Mouse (Mus musculus) limb, embryonic 13.5 days (tissue): ENCODE data around the gene Hoxb4. TPM values are rescaled to one million over a fixed set of nuclear protein-coding genes. Genes with fewer than 3 reads are reported as not detected.

Source experiments
- ATAC-seq: fragments of 200-750 bp; cut with Nextera tagmentation; 2 replicates; pipeline ENCODE4 v1.8.0; 2017; ENCODE audit warnings: low read depth, moderate number of reproducible peaks, moderate TSS enrichment; ENCODE audit not compliant: low FRiP score
- H3K27ac ChIP-seq: fragments of 300-500 bp; sonication (generic); 2 replicates; pipeline ENCODE4 v1.5.1; 2015; ENCODE audit warnings: inconsistent platforms, mild to moderate bottlenecking, moderate library complexity
- H3K27me3 ChIP-seq: fragments of 300-500 bp; sonication (generic); 2 replicates; pipeline ENCODE4 v1.6.1; 2015; ENCODE audit warnings: mild to moderate bottlenecking, inconsistent platforms
- H3K36me3 ChIP-seq: fragments of 300-500 bp; sonication (generic); 2 replicates; pipeline ENCODE4 v1.6.1; 2015; ENCODE audit warnings: inconsistent platforms, mild to moderate bottlenecking, moderate library complexity
- H3K4me1 ChIP-seq: fragments of 300-500 bp; sonication (generic); 2 replicates; pipeline ENCODE4 v1.6.1; 2015; ENCODE audit warnings: inconsistent platforms
- H3K4me2 ChIP-seq: fragments of 300-500 bp; sonication (generic); replicated peaks from 2 replicates; pipeline ENCODE4 v1.6.1; 2015; ENCODE audit warnings: inconsistent platforms, mild to moderate bottlenecking, moderate library complexity
- H3K4me3 ChIP-seq: fragments of 300-500 bp; sonication (generic); 2 replicates; pipeline ENCODE4 v1.5.1; 2015; ENCODE audit warnings: moderate library complexity, mild to moderate bottlenecking, inconsistent platforms
- H3K9ac ChIP-seq: fragments of 300-500 bp; sonication (generic); 2 replicates; pipeline ENCODE4 v1.6.1; 2015; ENCODE audit warnings: mild to moderate bottlenecking, inconsistent platforms
- H3K9me3 ChIP-seq: fragments of 300-500 bp; sonication (generic); 2 replicates; pipeline ENCODE4 v1.6.1; 2016; ENCODE audit warnings: inconsistent platforms
- WGBS: fragments of 180-500 bp; shearing (Covaris S2); methylation state at CpG from one replicate; pipeline ENCODE4 v1.1.7; 2015; 5-methylcytosine and 5-hydroxymethylcytosine counted together
- polyA plus RNA-seq: library from polyadenylated mRNA; unstranded; fragments of >200 nt; fragmentation: Nextera tagmentation; extraction: Ambion mirVana; gene quantifications from 2 replicates; pipeline ENCODE4 v1.2.1, GENCODE M21; 2015

The Hoxb4 gene
- polyA plus RNA-seq, 1 experiment from 2014 or later: 0.36 TPM

- H3K4me1 ChIP-seq: peaks cover 19% of the 10 kb centered on the region
- peak within 1 kb of the TSS; percentile 52 for H3K4me2 ChIP-seq
- no peaks in the 10 kb centered on the region for H3K36me3 ChIP-seq
- H3K9me3 ChIP-seq: no peaks in the 10 kb centered on the region
- peaks cover 100% of the 10 kb centered on the region for H3K27me3 ChIP-seq
- H3K9ac ChIP-seq: peak within 1 kb of the TSS; percentile 43
- no peak for ATAC-seq
- H3K27ac ChIP-seq: no peak within 1 kb of the TSS
- WGBS: under 1% methylated on average over 69 of the region's 69 CpGs
- H3K4me3 ChIP-seq: peak within 1 kb of the TSS; percentile 24
Measured at GRCm38 (mm10) chr11:96303151-96304099, 14.6 kb upstream of the Hoxb4 start, which contains the start of gene Hoxb5. TSS of gene Hoxb5 (plus strand) at chr11:96303336.

GRCm38 (mm10) chr11:96304381-96305195 is 13.5 kb upstream of the Hoxb4 start:
- no peak for ATAC-seq
- H3K4me1 ChIP-seq: peaks cover 12% of the 10 kb centered on the region; the same call in 1 of the 2 replicates
- no peak overlapping the region for H3K9ac ChIP-seq
- H3K27me3 ChIP-seq: peaks cover 100% of the 10 kb centered on the region
- peak overlapping the region; percentile 24 for H3K4me3 ChIP-seq
- H3K9me3 ChIP-seq: no peaks in the 10 kb centered on the region
- 2% methylated on average over 38 of the region's 38 CpGs for WGBS
- peak overlapping the region; percentile 52 for H3K4me2 ChIP-seq
- H3K27ac ChIP-seq: no peak overlapping the region
- no peaks in the 10 kb centered on the region for H3K36me3 ChIP-seq

GRCm38 (mm10) chr11:96305505-96306182 is 12.4 kb upstream of the Hoxb4 start:
- Histone ChIP-seq H3K4me3 (no peak overlapping the region), H3K9ac (no peak overlapping the region), H3K27me3 (peaks cover 100% of the 10 kb centered on the region), H3K27ac (no peak overlapping the region), H3K9me3 (no peaks in the 10 kb centered on the region), H3K36me3 (no peaks in the 10 kb centered on the region), H3K4me2 (no peak overlapping the region), H3K4me1 (peaks cover 8% of the 10 kb centered on the region; the same call in 1 of the 2 replicates)
- WGBS: 43% methylated on average over 6 of the region's 6 CpGs
- ATAC-seq: no peak

GRCm38 (mm10) chr11:96306183-96306907 is 11.7 kb upstream of the Hoxb4 start:
- Histone ChIP-seq H3K36me3 (no peaks in the 10 kb centered on the region), H3K4me2 (peak overlapping the region; percentile 19; the same call in 1 of the 2 replicates), H3K4me3 (no peak overlapping the region), H3K9ac (no peak overlapping the region), H3K27me3 (peaks cover 100% of the 10 kb centered on the region), H3K4me1 (peaks cover 6% of the 10 kb centered on the region; the same call in 1 of the 2 replicates), H3K9me3 (no peaks in the 10 kb centered on the region), H3K27ac (no peak overlapping the region)
- no peak for ATAC-seq
- 11% methylated on average over 7 of the region's 7 CpGs for WGBS

GRCm38 (mm10) chr11:96306908-96307269 is 11.2 kb upstream of the Hoxb4 start:
- H3K27me3 ChIP-seq: peaks cover 100% of the 10 kb centered on the region
- no peaks in the 10 kb centered on the region for H3K9me3 ChIP-seq
- no peak overlapping the region for H3K27ac ChIP-seq
- 0 out of 2 replicates have a peak overlapping the region, but pooled peaks have one; percentile 7 for H3K4me3 ChIP-seq
- no peak for ATAC-seq
- 7% methylated on average over 13 of the region's 13 CpGs for WGBS
- H3K4me1 ChIP-seq: peaks cover 6% of the 10 kb centered on the region; the same call in 1 of the 2 replicates
- H3K4me2 ChIP-seq: peak overlapping the region; percentile 19
- no peak overlapping the region for H3K9ac ChIP-seq
- H3K36me3 ChIP-seq: no peaks in the 10 kb centered on the region

GRCm38 (mm10) chr11:96308763-96309162 is 9.3 kb upstream of the Hoxb4 start:
- WGBS: 10% methylated on average over 4 of the region's 4 CpGs
- Histone ChIP-seq H3K27ac (no peak overlapping the region), H3K9ac (no peak overlapping the region), H3K4me2 (no peak overlapping the region), H3K4me3 (no peak overlapping the region), H3K36me3 (no peaks in the 10 kb centered on the region), H3K27me3 (peaks cover 100% of the 10 kb centered on the region), H3K4me1 (peaks cover 3% of the 10 kb centered on the region; the same call in 1 of the 2 replicates), H3K9me3 (no peaks in the 10 kb centered on the region)
- no peak for ATAC-seq

GRCm38 (mm10) chr11:96309288-96309687 is 8.8 kb upstream of the Hoxb4 start:
- Histone ChIP-seq H3K9me3 (no peaks in the 10 kb centered on the region), H3K27ac (no peak overlapping the region), H3K9ac (no peak overlapping the region), H3K4me1 (no peaks in the 10 kb centered on the region), H3K27me3 (peaks cover 100% of the 10 kb centered on the region), H3K4me2 (no peak overlapping the region), H3K4me3 (no peak overlapping the region), H3K36me3 (no peaks in the 10 kb centered on the region)
- ATAC-seq: no peak
- WGBS: 18% methylated on average over 4 of the region's 4 CpGs

- Histone ChIP-seq H3K36me3 (no peaks in the 10 kb centered on the region), H3K9me3 (no peaks in the 10 kb centered on the region), H3K4me3 (no peak overlapping the region), H3K4me2 (no peak overlapping the region), H3K27me3 (peaks cover 100% of the 10 kb centered on the region), H3K4me1 (0 out of 2 replicates have a peak, but pooled peaks cover 3% of the 10 kb centered on the region), H3K9ac (no peak overlapping the region), H3K27ac (no peak overlapping the region)
- ATAC-seq: no peak
- WGBS: 5% methylated on average over 20 of the region's 20 CpGs
Measured at GRCm38 (mm10) chr11:96310183-96310938, 7.7 kb upstream of the Hoxb4 start.

- peak overlapping the region; percentile 46 for H3K4me2 ChIP-seq
- 0 out of 2 replicates have a peak, but pooled peaks cover 3% of the 10 kb centered on the region for H3K4me1 ChIP-seq
- H3K4me3 ChIP-seq: peak overlapping the region; percentile 25
- H3K9me3 ChIP-seq: no peaks in the 10 kb centered on the region
- H3K27me3 ChIP-seq: peaks cover 100% of the 10 kb centered on the region
- WGBS: 8% methylated on average over 6 of the region's 6 CpGs
- H3K36me3 ChIP-seq: no peaks in the 10 kb centered on the region
- no peak overlapping the region for H3K27ac ChIP-seq
- no peak for ATAC-seq
- no peak overlapping the region for H3K9ac ChIP-seq
Measured at GRCm38 (mm10) chr11:96311097-96311496, 7.0 kb upstream of the Hoxb4 start.

- Histone ChIP-seq H3K27me3 (peaks cover 100% of the 10 kb centered on the region), H3K27ac (no peak overlapping the region), H3K4me3 (peak overlapping the region; percentile 25), H3K4me2 (peak overlapping the region; percentile 46), H3K36me3 (no peaks in the 10 kb centered on the region), H3K9ac (no peak overlapping the region), H3K4me1 (0 out of 2 replicates have a peak, but pooled peaks cover 3% of the 10 kb centered on the region), H3K9me3 (no peaks in the 10 kb centered on the region)
- ATAC-seq: peak; percentile 81; the same call in 1 of the 2 replicates
- under 1% methylated on average over 31 of the region's 31 CpGs for WGBS
Measured at GRCm38 (mm10) chr11:96311520-96312417, 6.3 kb upstream of the Hoxb4 start.
